Mouse (Mus musculus) cerebellum, adult (tissue): ENCODE measurements around the gene Lrrc10b.

Experiments used
- ATAC-seq: cut with Nextera tagmentation; 2 replicates; pipeline ENCODE4 v1.9.2; 2017; ENCODE audit warnings: mild to moderate bottlenecking, moderate library complexity, mixed read lengths; ENCODE audit not compliant: insufficient number of reproducible peaks, low FRiP score, low TSS enrichment

Gene Lrrc10b

GRCm38 (mm10) chr19:10413701-10414242 lies 43.5 kb downstream of the Lrrc10b start:
- no peak for ATAC-seq
